Mouse (Mus musculus) erythroblast, embryonic 14.5 days (primary cell): ENCODE data around the gene Sgms2.

Experiments used
- GATA1 ChIP-seq: IDR thresholded peaks from 2 replicates; pipeline ENCODE4 v1.6.1; 2012; ENCODE audit warnings: low read length, inconsistent platforms, mixed read lengths
- TAL1 ChIP-seq: IDR thresholded peaks from 3 replicates; pipeline ENCODE4 v1.6.1; 2012; ENCODE audit warnings: low read length, inconsistent platforms, mixed read lengths

DNA sequence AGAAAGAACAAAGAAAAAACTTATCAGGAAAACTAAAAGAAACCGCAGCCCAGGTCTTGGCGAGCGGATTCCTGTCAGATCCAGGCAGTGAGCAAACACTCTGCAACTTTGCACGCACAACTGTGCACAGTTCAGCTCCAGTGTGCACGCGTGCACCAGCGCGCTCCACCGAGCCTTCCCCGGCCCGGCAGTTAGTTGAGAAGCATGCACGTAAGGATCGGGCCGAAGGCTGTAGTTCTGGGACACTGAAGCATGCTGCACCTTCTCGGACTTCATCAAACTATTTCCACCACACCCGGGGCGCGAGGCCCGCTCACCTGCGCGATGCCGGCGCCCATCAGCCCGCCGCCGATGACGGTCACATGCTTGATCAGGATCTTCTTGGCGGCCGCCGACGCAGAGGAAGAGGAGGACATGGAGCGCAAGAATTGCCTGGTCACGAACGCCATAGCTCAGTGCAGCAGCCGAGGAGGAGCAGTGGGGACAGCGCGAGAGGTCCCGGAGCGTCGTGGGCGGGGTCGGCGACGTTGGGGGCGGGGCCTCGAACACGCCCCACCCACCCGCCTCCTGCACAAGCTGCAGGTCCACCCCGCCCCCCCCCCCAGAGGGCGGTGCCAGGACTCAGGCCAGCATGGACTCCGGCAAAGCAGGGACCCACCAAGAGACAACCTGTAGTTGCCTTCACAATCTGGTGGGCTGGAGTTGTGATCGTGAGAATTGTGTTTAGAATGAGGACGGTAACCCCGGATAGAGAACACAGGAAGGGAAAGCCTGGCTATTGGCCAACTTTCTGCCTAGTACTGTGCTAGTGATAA lies 219.4 kb downstream of the Sgms2 start, which contains the start of gene Hadh:
- TF ChIP-seq GATA1 (no peak), TAL1 (no peak)
